Mouse (Mus musculus) cortical plate, adult 2 months (tissue): ENCODE measurements around the gene Ctdspl.

ENCODE experiments used
- CTCF ChIP-seq: fragments of 200-500 bp; IDR thresholded peaks from 2 replicates; pipeline ENCODE4 v1.5.1; 2011; ENCODE audit warnings: mild to moderate bottlenecking, control low read depth, low read length; ENCODE audit not compliant: insufficient read depth; ENCODE audit errors: extremely low read depth
- POLR2A ChIP-seq: fragments of 200-500 bp; IDR thresholded peaks from 2 replicates; pipeline ENCODE4 v1.6.1; 2011; ENCODE audit warnings: mild to moderate bottlenecking, low read length, control low read depth; ENCODE audit not compliant: insufficient read depth; ENCODE audit errors: extremely low read depth

GRCm38 (mm10) chr9:119082656-119083430 is 156.6 kb downstream of the Ctdspl start:
- TF ChIP-seq POLR2A (no peak), CTCF (no peak)
